Comparison of ENCODE assay signal across 8 mouse cellular contexts in genomic region chr1:93479476-93480083, GRCm38 (mm10). TPM values are rescaled to one million over a fixed set of nuclear protein-coding genes. Genes with fewer than 3 reads are reported as not detected.
DNase-seq lines count a peak whose midpoint lies in the region; ATAC-seq and TF ChIP-seq lines count a peak whose summit lies in the region.

No protein-coding gene starts in this region.

- no peaks in the 10 kb centered on the region for H3K4me1 ChIP-seq in cerebellum, adult 2 months (ENCODE audit: control insufficient read depth, insufficient read depth, low read length)
- no peaks in the 10 kb centered on the region; the same call in 1 of the 2 replicates for H3K4me1 ChIP-seq in thymus, adult 2 months (replicated peaks; ENCODE audit: control insufficient read depth, insufficient read depth, low read length)
- peaks cover 22% of the 10 kb centered on the region for H3K4me1 ChIP-seq in forebrain, embryonic 13.5 days
- H3K4me1 ChIP-seq in intestine, embryonic 16.5 days (ENCODE audit: control insufficient read depth, insufficient read depth, low read length) = peaks cover 8% of the 10 kb centered on the region
- peaks cover 7% of the 10 kb centered on the region for H3K4me1 ChIP-seq in lung, embryonic 16.5 days (replicated peaks; ENCODE audit: control insufficient read depth, insufficient read depth, low read length)

- H3K9me3 ChIP-seq in forebrain, embryonic 13.5 days (replicated peaks) = no peaks in the 10 kb centered on the region
- no peaks in the 10 kb centered on the region for H3K9me3 ChIP-seq in intestine, embryonic 16.5 days (ENCODE audit: control insufficient read depth, low read length)
- no peaks in the 10 kb centered on the region for H3K9me3 ChIP-seq in lung, embryonic 16.5 days (ENCODE audit: control insufficient read depth, low read length)

- peak overlapping the region; percentile 63; the same call in 1 of the 2 replicates for H3K27ac ChIP-seq in cerebellum, adult 2 months (ENCODE audit: insufficient read depth, low read length)
- peak overlapping the region; percentile 61 for H3K27ac ChIP-seq in thymus, adult 2 months (ENCODE audit: control insufficient read depth, insufficient read depth, low read length)
- peak overlapping the region; percentile 93 for H3K27ac ChIP-seq in forebrain, embryonic 13.5 days
- peak overlapping the region; percentile 95 for H3K27ac ChIP-seq in intestine, embryonic 16.5 days (ENCODE audit: low read length)
- peak overlapping the region; percentile 88 for H3K27ac ChIP-seq in lung, embryonic 16.5 days (ENCODE audit: low read length)

- H3K27me3 ChIP-seq in cerebellum, adult 2 months (ENCODE audit: control insufficient read depth, insufficient read depth, low read length) = no peaks in the 10 kb centered on the region
- H3K27me3 ChIP-seq in thymus, adult 2 months (ENCODE audit: control insufficient read depth, insufficient read depth, low read length) = no peaks in the 10 kb centered on the region
- no peaks in the 10 kb centered on the region for H3K27me3 ChIP-seq in forebrain, embryonic 13.5 days
- no peaks in the 10 kb centered on the region for H3K27me3 ChIP-seq in intestine, embryonic 16.5 days (replicated peaks; ENCODE audit: control insufficient read depth, insufficient read depth, low read length)
- no peaks in the 10 kb centered on the region for H3K27me3 ChIP-seq in lung, embryonic 16.5 days (ENCODE audit: control insufficient read depth, insufficient read depth, low read depth, low read length)

- TF ChIP-seq CTCF in cerebellum, adult 2 months (IDR thresholded peaks at IDR 0.05; ENCODE audit: borderline replicate concordance, insufficient read depth, low read depth, low read length) = no peak
- TF ChIP-seq CTCF in thymus, adult 2 months (IDR thresholded peaks at IDR 0.05; ENCODE audit: borderline replicate concordance, control insufficient read depth, extremely low read depth, insufficient read depth, low read length, poor library complexity) = no peak

- no peaks in the 10 kb centered on the region for H3K36me3 ChIP-seq in thymus, adult 2 months (ENCODE audit: control insufficient read depth, insufficient read depth, low read length)
- H3K36me3 ChIP-seq in forebrain, embryonic 13.5 days (ENCODE audit: poor library complexity, severe bottlenecking) = no peaks in the 10 kb centered on the region
- H3K36me3 ChIP-seq in intestine, embryonic 16.5 days (ENCODE audit: control insufficient read depth, insufficient read depth, low read length) = no peaks in the 10 kb centered on the region
- no peaks in the 10 kb centered on the region for H3K36me3 ChIP-seq in lung, embryonic 16.5 days (ENCODE audit: control insufficient read depth, insufficient read depth, low read length)

- no peak for ATAC-seq in forebrain, embryonic 13.5 days
- no peak for ATAC-seq in intestine, embryonic 16.5 days
- no peak for ATAC-seq in lung, embryonic 16.5 days (ENCODE audit: low read depth)

- 6% methylated on average over 23 of the region's 23 CpGs for WGBS in cerebellum, adult 2 months
- WGBS in thymus, adult 2 months = 4% methylated on average over 23 of the region's 23 CpGs
- 5% methylated on average over 23 of the region's 23 CpGs for WGBS in forebrain, embryonic 13.5 days
- 4% methylated on average over 23 of the region's 23 CpGs for WGBS in intestine, embryonic 16.5 days
- 2% methylated on average over 23 of the region's 23 CpGs for WGBS in lung, embryonic 16.5 days

- TF ChIP-seq POLR2A in cerebellum, adult 2 months (IDR thresholded peaks at IDR 0.05; ENCODE audit: borderline replicate concordance, insufficient read depth, low read length) = no peak
- no peak for TF ChIP-seq POLR2A in thymus, adult 2 months (IDR thresholded peaks at IDR 0.05; ENCODE audit: control insufficient read depth, extremely low read depth, insufficient read depth, low read length, poor library complexity)

- no peak for DNase-seq in cerebellum, adult 2 months
- no peak for DNase-seq in cerebellum, postnatal 25 days
- no peak for DNase-seq in thymus, adult 2 months
- DNase-seq in thymus, postnatal 0 days (ENCODE audit: low spot score) = no peak
- peak; percentile 13 for DNase-seq in retina, postnatal 7 days (ENCODE audit: low read depth, low spot score)

- peak overlapping the region; percentile 87 for H3K9ac ChIP-seq in forebrain, embryonic 13.5 days
- H3K9ac ChIP-seq in intestine, embryonic 16.5 days (ENCODE audit: low read depth, low read length) = peak overlapping the region; percentile 81
- peak overlapping the region; percentile 89 for H3K9ac ChIP-seq in lung, embryonic 16.5 days (ENCODE audit: low read length)

- peak overlapping the region; percentile 78 for H3K4me3 ChIP-seq in cerebellum, adult 2 months (replicated peaks; ENCODE audit: insufficient read depth, low read depth, low read length)
- peak overlapping the region; percentile 83 for H3K4me3 ChIP-seq in thymus, adult 2 months (ENCODE audit: control insufficient read depth, insufficient read depth, low read length)
- peak overlapping the region; percentile 92 for H3K4me3 ChIP-seq in forebrain, embryonic 13.5 days
- peak overlapping the region; percentile 89 for H3K4me3 ChIP-seq in intestine, embryonic 16.5 days (ENCODE audit: low read length)
- H3K4me3 ChIP-seq in lung, embryonic 16.5 days (ENCODE audit: low read length) = peak overlapping the region; percentile 95

- H3K4me2 ChIP-seq in forebrain, embryonic 13.5 days = peak overlapping the region; percentile 73
- H3K4me2 ChIP-seq in intestine, embryonic 16.5 days (ENCODE audit: low read depth, low read length) = peak overlapping the region; percentile 62
- H3K4me2 ChIP-seq in lung, embryonic 16.5 days (ENCODE audit: low read depth, low read length) = peak overlapping the region; percentile 77

RNA-seq across cellular contexts. Expression of gene Hdlbp, which starts 1.0 kb away (rescaled TPM):
- 105 and 111 TPM in 2 replicates for polyA plus RNA-seq in cerebellum, adult 2 months (2012; rRNA removed)
- polyA plus RNA-seq in thymus, adult 2 months (2012; rRNA removed) = 52.3 and 53.4 TPM in 2 replicates
- 87.6 and 87.8 TPM in 2 replicates for polyA plus RNA-seq in thymus, postnatal 0 days (2015; fragmentation: Nextera tagmentation; extraction: Ambion mirVana)
- polyA plus RNA-seq in forebrain, embryonic 13.5 days (2015; fragmentation: Nextera tagmentation; extraction: Ambion mirVana) = 82.5 and 97.8 TPM in 2 replicates
- polyA plus RNA-seq in intestine, embryonic 16.5 days (2015; fragmentation: Nextera tagmentation; extraction: Ambion mirVana) = 146 and 159 TPM in 2 replicates
- 160 and 172 TPM in 2 replicates for polyA plus RNA-seq in lung, embryonic 16.5 days (2015; fragmentation: Nextera tagmentation; extraction: Ambion mirVana)

RNA-seq across cellular contexts. Expression of gene Farp2, which starts 32.3 kb away (rescaled TPM):
- polyA plus RNA-seq in cerebellum, adult 2 months (2012; rRNA removed) = 5.7 and 6.3 TPM in 2 replicates
- 1.7 and 2.1 TPM in 2 replicates for polyA plus RNA-seq in thymus, adult 2 months (2012; rRNA removed)
- 0.68 and 0.86 TPM in 2 replicates for polyA plus RNA-seq in thymus, postnatal 0 days (2015; fragmentation: Nextera tagmentation; extraction: Ambion mirVana)
- polyA plus RNA-seq in forebrain, embryonic 13.5 days (2015; fragmentation: Nextera tagmentation; extraction: Ambion mirVana) = 2.7 and 3.5 TPM in 2 replicates
- polyA plus RNA-seq in intestine, embryonic 16.5 days (2015; fragmentation: Nextera tagmentation; extraction: Ambion mirVana) = 5.1 and 6.7 TPM in 2 replicates
- polyA plus RNA-seq in lung, embryonic 16.5 days (2015; fragmentation: Nextera tagmentation; extraction: Ambion mirVana) = 4.2 and 6.2 TPM in 2 replicates
